Mouse (Mus musculus) lung, postnatal 14 days (tissue): ENCODE results near the gene Jmjd8.
"Not testable (repeated sequence)": the region's sequence is repeated elsewhere in the genome, so short reads cannot be mapped to it uniquely, and the experiment has no call there.

ENCODE experiments used
- DNase-seq: peaks from one replicate; pipeline ENCODE4 v3.0.0; 2021

Jmjd8 gene

DNA sequence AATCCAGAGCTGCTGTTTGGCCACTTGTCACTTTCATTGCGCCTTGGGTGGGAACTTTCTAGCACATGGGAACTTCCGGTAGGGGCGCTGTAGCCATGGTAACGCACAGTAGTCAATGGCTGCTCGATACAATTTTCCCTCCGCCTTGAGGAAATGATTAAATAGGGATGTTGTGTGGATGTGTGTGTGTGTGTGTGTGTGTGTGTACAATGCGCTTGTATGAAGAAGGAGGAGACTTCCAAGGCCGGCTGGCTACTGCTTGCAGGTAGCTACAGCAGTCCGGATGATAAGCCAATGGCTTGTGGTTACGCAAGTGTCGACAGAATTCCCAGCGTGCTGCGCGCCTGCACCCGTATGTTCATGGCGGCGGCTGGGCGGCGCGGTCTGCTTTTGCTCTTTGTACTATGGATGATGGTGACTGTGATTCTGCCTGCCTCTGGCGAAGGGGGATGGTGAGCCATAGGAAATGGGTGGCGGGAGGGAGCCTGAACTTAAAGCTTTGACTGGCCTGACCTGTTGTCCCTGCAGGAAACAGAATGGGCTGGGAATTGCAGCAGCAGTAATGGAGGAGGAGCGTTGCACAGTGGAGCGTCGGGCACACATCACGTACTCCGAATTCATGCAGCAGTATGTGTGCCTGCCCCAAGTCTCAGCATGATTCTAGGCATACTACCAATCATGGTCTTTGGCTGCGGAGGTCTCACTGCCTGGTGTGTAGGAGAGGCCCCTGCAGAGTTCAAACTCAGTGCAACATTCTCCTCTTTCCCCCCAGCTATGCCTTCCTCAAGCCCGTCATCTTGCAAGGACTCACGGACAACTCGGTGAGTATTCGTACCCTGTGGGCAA is at the start of gene Jmjd8:
Jmjd8 (plus strand) TSS at position 156 of the 846 bp plus-strand sequence.
- DNase-seq = peak; percentile 76

DNA sequence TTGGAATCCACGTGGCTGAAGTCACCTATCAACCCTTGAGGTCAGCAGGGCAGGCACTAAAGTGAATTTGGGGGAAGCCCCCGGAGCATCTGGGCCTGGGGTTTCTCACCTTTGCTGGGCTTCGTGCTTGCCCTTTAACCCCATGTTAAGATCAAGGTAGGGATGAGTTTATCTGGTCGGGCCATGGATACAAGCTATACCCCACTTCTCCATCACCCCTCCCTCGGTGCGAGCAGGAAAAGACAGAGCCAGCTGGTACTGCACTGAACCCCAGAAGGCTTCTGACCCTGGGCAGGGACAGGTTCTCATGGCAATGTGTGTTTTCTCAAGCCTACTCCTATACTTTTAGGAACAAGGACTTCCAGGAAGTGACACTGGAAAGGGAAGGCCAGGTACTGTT is 47.3 kb upstream of the Jmjd8 start:
- no peak for DNase-seq

DNA sequence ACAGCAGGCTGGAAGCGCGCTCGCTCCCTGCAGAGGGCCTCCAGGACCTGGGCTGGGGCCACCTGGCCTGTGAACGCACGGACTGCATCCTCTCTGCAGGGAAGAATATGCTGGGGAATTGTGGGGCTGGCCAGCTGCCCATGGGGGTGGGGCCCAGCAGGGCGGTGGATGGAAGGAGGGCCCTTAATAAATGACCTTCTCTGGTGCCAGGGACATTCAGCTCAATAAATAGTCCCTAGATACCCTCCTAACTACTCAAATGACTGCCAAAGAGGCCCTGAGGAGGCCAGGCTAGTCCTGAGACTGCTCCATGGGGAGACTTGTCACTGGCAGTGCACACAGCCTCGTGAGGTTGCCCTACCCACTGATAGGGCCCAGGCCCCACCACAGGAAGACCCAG is 45.6 kb upstream of the Jmjd8 start:
- no peak for DNase-seq

DNA sequence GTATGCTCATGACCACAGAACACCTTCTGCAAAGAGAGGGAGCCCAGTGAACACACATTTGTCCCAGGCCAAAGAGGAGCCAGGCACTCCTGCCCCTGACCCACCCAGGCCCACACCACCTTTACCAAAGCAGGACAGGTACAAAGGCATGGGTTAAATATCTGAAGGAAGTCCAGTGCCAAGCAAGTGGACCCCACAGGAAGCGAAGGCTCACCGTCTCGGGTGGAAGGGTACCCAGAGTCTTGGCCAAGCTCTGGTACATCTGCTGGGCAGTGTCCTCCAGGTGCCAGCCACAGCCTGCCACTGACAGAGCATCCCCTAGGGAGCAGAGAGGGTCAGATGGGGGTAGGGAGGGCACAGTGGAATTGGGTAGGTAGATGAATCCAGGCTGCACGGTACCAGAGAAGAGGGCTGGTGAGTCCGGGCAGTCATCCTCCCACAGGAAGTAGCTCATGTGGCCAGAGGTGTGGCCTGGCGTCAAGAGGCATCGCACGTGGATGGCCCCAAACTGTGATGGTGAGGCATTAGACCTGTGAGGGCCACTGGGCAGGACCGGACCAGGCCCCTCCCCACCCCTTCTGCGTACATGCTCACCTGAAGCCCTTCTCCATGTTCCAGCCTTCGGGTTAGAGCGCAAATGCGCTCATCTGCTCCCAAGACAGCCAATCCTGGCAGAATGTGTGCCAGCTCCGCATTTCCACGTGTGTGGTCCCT is 44.6 kb upstream of the Jmjd8 start:
- DNase-seq = no peak

DNA sequence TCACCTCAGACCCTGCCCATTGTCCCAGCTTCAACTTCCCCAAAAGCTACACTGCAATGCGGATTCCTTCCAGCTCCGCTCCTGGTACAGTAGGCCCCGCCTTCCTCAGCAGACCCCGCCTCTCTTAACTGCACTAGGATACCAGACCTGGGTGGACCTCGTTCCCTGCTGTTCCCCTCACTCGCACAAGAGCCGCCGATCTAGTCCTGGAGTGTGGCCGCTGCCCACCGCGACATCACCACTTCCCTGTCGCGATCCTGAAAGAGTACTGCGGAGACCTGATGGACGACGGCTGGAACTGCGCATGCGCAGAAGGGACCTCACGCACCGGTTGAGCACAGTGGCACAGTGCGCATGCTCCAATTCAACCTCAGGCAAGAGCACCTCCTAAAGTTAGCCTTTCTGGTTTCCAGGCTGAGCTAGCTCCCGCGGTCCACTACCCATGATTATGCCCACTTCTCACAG is 43.4 kb upstream of the Jmjd8 start, which contains the start of gene Haghl:
Haghl (minus strand) TSS at position 393 of the 465 bp plus-strand sequence.
- DNase-seq = peak; percentile 97

DNA sequence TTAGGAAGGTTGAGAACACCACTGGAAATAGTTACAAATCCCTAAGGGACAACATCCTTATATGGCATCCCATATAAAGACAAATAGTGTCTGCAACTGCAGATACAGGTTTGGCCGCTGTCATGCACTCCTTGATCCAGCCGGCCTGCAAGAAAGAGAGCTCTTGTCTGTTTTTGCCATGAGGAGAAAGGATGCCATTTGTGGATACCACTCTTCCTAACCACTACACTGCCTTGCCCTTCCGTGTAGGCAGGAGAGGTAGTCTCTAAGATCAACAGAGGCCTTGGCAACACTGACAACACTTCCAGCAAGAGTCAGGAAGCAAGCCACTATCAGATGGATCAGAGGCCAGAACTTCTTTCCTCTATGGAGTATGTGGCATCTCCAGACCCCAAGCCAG is 42.4 kb upstream of the Jmjd8 start, which contains the start of gene Ccdc78:
Ccdc78 (plus strand) TSS at position 301 of the 400 bp plus-strand sequence.
- DNase-seq = no peak

DNA sequence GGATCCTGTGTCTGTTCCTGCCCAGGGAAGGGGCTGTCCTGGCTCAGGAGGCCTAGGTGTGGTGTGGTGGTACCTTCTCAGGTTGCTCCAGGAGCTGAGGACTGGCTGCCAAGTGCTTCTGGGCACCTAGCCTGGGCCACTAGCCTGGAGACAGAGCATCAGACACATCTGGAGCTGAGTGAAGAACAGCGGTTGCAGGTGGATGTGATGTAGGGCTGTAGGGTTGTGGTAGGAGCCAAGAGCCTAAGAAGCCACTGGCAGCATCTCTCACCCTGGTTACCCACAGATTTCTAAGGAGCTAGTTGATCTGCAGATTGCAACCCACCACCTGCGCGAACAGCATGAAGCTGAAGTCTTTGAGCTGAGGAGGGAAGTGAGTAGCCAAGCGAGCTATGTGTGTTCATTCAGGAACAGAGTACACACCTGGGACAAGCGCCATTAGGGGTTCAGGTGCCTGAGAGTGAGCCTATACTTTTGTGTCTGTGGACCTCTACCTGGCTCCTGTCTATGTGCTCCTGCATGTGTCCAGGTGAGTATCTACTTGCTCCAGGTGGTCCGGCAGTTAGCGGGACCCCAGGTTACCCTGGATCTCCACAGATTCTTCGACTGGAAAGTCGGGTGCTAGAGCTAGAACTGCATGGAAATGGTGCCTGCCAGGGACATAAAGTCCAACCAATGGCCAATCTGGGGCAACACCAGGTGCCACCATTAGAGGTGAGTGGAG is 41.7 kb upstream of the Jmjd8 start:
- no peak for DNase-seq

DNA sequence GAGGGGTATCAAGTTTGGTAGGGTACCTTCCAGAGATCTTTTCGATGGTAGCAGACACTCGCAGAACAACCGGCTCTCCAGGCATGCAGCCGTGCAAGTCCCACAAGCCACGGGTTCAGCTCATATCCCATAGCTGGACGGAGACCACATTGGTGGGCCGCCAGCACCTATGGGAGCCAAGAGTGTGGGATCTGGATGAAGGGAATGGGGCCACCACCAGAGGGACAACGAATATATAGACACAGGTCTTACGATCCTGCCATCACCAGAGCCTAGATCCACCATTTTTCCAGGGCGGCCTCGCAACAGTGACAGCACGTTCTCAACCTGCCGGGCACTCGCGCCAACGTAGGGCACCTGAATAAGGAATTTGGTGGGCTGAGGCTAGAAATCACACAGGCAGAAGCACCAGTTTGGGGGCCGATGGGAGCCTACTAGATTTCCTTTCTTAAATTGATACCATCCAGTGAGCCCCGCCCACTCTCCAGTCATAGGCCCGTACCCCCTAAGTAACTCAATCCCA is 37.3 kb upstream of the Jmjd8 start:
- no peak for DNase-seq

DNA sequence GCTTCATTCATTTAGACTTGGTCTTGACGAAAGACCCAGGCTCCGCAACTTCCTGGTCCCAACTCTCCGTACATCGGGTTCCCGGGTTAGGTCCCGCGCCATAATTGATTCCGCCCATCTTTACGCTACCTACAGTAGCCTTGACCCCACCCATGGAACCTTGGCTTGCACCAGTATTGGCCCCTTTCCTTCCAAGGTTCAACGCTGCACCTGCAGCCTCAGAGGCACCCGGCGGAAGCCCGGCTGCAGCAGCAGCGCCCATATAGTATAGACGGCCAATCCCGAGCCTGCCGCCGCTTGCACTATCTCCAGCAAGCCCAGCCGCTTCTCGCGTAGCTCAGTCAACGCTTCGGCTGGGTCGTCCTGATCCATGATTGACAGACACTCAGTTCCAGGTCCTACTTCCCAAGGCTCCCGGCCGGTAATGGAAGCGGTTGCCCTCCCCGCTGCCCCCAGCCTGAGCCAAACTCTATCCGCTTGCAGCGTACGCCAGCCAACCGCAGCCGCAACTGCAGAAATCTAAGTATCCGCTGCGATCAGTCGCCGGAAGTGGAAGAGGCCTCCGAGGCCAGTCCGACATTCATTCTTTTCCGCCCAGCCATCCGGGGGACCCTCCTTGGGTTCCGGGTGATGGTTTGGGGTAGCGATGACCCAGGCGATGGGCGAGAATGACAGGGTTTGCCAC is 36.7 kb upstream of the Jmjd8 start:
- DNase-seq = peak; percentile 89

DNA sequence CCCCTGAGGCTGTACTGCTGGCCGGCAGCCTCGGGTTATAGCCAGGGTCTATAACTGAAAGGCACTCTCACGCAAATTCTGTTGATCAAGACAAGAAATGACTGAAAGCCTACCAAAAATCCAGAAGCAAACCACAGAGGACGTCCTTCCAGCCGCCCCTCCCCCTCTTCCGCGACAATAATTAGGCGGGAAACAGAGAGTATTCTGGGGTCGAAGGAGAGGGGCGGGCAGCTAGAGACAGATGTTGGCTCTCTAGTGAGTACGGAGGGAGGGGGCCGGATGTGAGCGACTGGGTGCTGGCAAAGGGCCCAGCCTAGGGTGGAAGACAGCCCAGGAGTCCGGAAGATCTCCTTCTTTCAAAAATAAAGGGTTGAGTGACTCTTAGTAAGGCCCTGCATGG is 36.1 kb upstream of the Jmjd8 start, which contains the start of gene Fam173a:
Fam173a (minus strand) TSS at position 287 of the 400 bp plus-strand sequence.
- peak; percentile 84 for DNase-seq

DNA sequence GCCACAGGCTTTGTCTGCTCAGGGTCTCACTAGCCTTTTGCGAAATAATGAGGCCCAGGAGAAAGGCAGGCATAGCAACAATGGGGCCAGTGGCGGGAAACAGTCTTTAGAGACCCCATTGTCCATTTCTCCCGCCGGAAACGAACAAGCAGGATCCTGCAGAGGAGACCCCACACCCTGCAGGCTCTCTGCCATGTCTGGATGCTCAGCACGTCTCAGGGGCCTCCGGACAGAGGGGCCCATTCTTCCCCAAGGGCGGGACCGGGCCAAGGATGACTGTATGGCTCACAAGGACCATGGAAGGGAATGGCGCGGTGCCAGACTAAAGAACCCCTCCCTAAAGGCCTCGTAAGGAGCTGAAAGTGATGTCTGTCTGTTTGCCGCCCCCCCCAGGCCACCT is 34.5 kb upstream of the Jmjd8 start:
- no peak for DNase-seq

DNA sequence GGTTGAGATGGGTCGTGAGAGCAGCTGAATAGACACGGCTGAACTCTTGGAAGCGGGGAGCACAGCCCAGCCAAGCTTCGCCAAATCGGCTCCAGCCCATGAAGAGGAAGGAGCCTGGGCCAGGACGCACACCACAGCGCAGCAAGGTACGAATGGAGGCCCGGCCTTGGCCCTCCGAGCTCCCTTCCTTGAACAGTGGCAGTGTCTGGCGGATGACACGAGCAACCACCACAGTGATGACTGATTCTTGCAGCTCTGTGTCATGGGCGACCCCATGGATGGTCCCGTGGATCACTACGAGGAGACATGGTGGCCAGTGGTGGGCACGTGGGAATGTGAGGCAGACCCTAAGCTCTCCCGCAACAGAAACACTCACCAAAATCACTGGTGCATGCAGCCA is 33.7 kb upstream of the Jmjd8 start:
- DNase-seq = no peak

DNA sequence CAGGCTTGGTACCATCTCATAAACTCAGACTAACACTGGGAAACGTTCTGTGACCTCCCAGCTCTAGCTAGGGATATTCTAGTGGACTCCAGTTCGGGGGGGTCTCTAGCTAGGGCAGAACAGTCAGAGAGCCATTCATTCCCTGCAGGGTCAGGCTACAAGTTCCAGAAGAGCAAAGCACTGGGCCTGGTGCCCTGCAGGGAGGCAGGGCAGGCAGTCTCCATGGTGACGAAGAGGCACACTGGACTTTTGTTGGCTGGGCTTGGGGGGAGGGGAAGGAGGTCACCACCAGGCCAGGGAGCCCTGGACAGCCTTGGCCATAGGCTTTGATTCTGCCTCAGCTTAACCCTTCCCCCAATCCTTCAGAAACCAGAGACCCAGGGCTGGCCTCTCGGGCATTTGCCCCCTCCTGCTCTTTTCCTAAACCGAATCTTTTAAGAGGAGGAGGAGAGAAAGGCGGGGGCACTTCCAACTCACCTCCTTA is 33.0 kb upstream of the Jmjd8 start, which contains the start of gene AC134908.4:
AC134908.4 (minus strand) TSS at position 51 of the 484 bp plus-strand sequence.
- DNase-seq = no peak

DNA sequence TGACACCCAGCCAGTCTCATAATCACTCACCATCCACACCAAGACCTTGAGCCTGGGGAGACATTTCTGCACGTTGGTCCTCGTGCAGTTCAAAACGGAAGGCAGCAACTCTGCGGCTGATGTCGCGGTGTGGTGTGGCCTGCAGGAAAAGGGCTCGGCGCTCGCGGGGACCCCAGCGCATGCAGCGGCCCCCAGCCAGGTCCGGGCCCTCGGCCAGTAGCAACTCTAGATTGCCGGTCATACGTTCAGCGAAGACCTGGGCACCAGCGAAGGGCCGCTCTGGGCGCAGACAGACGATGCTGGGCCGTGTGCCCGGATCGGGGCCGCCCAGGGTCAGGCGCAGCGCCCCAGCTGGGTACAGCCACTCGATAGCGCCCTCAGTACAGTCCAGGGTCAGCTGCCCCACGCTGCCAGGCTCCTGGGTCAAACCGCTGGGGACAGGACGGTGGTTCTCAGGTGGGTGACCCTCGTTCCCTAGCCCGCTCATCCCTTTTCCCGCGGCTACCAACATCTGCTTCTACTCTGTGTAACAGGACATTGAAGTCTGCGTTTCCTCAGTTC is 32.4 kb upstream of the Jmjd8 start:
- no peak for DNase-seq

DNA sequence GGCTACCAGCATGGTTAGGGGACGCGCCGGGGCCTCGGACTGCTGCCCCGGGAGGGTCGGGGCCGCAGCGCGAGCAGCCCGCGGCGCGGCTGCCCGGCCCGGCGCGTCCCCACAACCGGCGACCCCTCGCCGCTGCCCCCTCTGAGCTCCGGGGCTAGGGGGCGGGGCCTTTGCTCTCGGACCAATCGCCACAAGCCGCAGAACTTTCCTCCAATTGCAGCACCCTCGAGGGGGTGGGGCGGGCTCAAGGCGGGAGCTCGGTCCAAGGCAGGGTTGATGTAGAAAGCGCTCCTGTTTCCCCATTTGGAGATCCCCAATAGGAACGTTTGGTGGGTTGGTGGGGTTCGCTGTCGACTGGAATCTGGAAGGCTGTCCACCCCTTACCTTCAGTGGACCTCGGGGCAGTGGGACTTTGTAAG is 31.7 kb upstream of the Jmjd8 start, which contains the start of gene Metrn:
Metrn (minus strand) TSS at position 186 of the 419 bp plus-strand sequence.
- peak; percentile 86 for DNase-seq

DNA sequence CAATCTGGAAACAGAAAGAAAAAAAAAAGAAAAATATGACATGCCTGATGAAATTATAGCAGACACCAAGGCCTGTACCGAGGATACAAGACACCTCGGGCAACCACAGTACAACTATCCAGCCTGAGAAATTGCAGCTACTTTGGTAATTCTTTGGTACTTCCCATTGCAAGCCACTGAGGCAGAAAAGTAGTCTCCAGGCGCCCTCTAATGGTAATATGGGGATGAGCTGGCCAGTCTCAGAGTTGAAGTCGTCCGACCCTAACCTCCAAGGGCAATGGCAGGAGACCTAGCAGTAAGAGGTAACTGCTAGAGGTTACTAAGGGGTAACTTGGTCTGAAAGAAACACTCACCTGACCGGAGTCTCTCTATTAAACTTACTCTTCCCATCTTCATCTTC is 27.6 kb upstream of the Jmjd8 start:
- peak; percentile 78 for DNase-seq

DNA sequence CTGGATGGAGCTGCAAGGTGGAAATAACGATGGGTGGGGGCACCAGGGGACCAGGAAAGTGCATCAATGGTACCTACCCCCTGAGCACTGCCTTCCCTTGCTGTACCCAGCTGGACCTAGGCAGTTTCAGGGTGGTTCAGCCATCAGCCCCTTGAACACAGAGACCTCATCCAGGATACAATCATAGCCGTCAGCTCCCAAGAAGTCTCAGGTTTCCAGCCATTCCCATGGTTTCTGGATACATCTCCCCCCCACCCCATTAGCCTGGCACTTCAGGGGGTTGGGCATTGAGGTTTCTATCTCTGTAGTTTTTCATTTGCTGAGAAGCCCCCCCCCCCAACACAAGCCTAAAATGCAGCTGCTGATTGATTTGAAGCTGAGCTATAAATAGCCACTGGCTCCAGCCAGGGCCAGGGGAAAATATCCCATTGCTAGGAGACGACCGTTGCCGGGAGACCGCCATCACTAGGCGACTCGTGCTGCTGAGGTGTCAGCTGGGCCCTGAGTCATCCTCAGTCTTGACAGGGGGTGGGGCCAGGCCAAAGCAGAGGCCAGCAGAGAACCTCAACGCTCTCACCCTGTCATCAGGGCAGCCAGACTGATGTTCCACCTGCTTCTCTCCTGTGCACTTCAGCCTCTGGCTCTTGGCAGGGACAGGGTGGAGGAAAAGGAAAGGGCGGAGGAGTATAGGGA is 25.7 kb upstream of the Jmjd8 start:
- no peak for DNase-seq

DNA sequence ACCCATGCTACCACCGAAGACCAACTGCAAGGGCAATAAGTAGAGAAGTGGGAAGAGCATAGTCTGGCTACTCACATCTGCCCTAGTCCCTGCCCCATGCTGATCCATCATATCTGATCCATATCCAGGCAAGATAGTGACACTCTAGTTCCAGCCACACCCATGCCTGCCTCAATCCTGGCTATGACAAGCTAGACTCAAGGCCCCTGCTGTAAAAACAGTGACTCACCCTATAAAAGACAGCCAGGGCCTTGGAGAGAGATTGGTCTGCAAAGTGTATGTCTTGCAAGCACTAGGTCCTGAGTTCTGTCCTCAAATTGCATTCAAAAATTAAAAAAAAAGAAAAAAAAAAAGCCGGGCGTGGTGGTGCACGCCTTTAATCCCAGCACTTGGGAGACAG is 22.2 kb upstream of the Jmjd8 start:
- DNase-seq = no peak

DNA sequence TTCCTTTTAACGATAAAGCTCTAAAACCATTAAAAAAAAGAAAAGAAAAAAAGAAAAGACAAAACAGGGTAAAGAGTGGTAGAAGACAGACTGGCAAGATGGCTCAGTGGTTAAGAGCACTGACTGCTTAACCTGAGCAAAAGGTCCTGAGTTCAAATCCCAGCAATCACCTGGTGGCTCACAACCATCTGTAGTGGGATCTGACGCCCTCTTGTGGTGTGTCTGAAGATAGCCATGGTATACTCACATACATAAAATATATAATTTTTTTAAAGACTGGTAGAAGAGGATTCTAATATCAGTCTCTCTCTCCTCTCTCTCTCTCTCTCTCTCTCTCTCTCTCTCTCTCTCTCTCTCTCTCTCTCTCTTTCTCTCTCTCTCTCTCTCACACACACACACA is 21.2 kb upstream of the Jmjd8 start:
- not testable (repeated sequence) for DNase-seq

DNA sequence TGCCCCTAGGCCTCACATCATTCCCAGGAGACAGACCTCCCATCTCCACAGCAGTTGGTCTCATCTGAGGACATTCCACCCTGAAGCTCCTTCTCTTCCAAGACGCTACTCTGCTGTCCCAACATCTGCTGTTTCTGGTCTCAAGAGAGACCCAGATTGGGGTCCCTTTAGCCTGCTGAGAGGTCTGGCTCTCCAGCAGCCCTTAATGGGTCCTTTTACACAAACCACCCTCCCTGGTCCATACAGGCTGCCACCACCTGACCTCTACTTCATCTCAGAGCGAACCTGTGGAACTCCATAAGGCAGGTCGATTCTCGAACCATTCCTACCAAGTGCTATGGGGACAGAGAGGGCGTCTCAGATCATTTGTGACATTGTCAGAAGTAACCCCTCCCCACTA is 20.6 kb upstream of the Jmjd8 start:
- no peak for DNase-seq
